Mouse (Mus musculus) thymus, postnatal 14 days (tissue): ENCODE measurements around the gene Kcnj4.
A peak's percentile ranks its signal among the peaks of the same experiment; 100 is the strongest.
"Not testable (repeated sequence)": the region's sequence is repeated elsewhere in the genome, so short reads cannot be mapped to it uniquely, and the experiment has no call there.

ENCODE experiments used
- DNase-seq: peaks from one replicate; pipeline ENCODE4 v3.0.0; 2021

Gene Kcnj4

GRCm38 (mm10) chr15:79511553-79512320, 6.7 kb upstream of the Kcnj4 start:
- DNase-seq = peak; percentile 58

GRCm38 (mm10) chr15:79510425-79510824, 5.4 kb upstream of the Kcnj4 start:
- DNase-seq = no peak

GRCm38 (mm10) chr15:79509998-79510397, 5.0 kb upstream of the Kcnj4 start:
- DNase-seq = no peak

GRCm38 (mm10) chr15:79507055-79507828, 2.2 kb upstream of the Kcnj4 start:
- DNase-seq = no peak

- no peak for DNase-seq
Observed at GRCm38 (mm10) chr15:79506460-79506859, 1.4 kb upstream of the Kcnj4 start.

- peak; percentile 74 for DNase-seq
Observed at GRCm38 (mm10) chr15:79505616-79506283, 709 bp upstream of the Kcnj4 start.

GRCm38 (mm10) chr15:79503438-79503837, 1.6 kb downstream of the Kcnj4 start:
- DNase-seq = no peak

GRCm38 (mm10) chr15:79502891-79503341, 2.1 kb downstream of the Kcnj4 start:
- DNase-seq = no peak

GRCm38 (mm10) chr15:79500110-79500509, 4.9 kb downstream of the Kcnj4 start:
- DNase-seq = no peak

- no peak for DNase-seq
Observed at GRCm38 (mm10) chr15:79493527-79493926, 11.5 kb downstream of the Kcnj4 start.

GRCm38 (mm10) chr15:79489463-79489862, 15.6 kb downstream of the Kcnj4 start:
- DNase-seq = no peak

GRCm38 (mm10) chr15:79481181-79481688, 23.8 kb downstream of the Kcnj4 start:
- DNase-seq = no peak

GRCm38 (mm10) chr15:79477227-79477626, 27.8 kb downstream of the Kcnj4 start:
- no peak for DNase-seq

- no peak for DNase-seq
Observed at GRCm38 (mm10) chr15:79473638-79474355, 31.2 kb downstream of the Kcnj4 start.

- no peak for DNase-seq
Observed at GRCm38 (mm10) chr15:79473042-79473441, 32.0 kb downstream of the Kcnj4 start.

- DNase-seq = no peak
Observed at GRCm38 (mm10) chr15:79471095-79471494, 33.9 kb downstream of the Kcnj4 start.

GRCm38 (mm10) chr15:79470583-79470982, 34.5 kb downstream of the Kcnj4 start:
- no peak for DNase-seq

GRCm38 (mm10) chr15:79469577-79469976, 35.5 kb downstream of the Kcnj4 start:
- no peak for DNase-seq

- peak; percentile 87 for DNase-seq
Observed at GRCm38 (mm10) chr15:79466601-79467286, 38.3 kb downstream of the Kcnj4 start.

GRCm38 (mm10) chr15:79456546-79456945, 48.5 kb downstream of the Kcnj4 start:
- no peak for DNase-seq

- not testable (repeated sequence) for DNase-seq
Observed at GRCm38 (mm10) chr15:79456104-79456503, 48.9 kb downstream of the Kcnj4 start.
